Mouse (Mus musculus): ENCODE results near the gene Ucp1.

DNA sequence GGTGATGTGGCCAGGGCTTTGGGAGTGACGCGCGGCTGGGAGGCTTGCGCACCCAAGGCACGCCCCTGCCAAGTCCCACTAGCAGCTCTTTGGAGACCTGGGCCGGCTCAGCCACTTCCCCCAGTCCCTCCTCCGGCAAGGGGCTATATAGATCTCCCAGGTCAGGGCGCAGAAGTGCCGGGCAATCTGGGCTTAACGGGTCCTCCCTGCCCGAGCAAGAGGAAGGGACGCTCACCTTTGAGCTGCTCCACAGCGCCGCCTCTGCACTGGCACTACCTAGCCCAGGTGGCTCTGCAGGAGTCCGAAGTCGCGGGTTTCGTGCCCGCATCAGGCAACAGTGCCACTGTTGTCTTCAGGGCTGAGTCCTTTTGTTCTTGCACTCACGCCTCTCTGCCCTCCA is at the start of gene Ucp1:
- TF ChIP-seq CTCF (IDR thresholded peaks at IDR 0.05; ENCODE audit: low read depth) (peak; percentile 51), EP300 (optimal IDR thresholded peaks at IDR 0.05) (no peak)
